Mouse (Mus musculus): ENCODE measurements at regions not wholly inside any gene's neighbourhood (a gene's known extent, or its start where the extent isn't known, plus 50 kb on each side); places are given as distances from the start of the nearest gene placed in this dataset.

DNA sequence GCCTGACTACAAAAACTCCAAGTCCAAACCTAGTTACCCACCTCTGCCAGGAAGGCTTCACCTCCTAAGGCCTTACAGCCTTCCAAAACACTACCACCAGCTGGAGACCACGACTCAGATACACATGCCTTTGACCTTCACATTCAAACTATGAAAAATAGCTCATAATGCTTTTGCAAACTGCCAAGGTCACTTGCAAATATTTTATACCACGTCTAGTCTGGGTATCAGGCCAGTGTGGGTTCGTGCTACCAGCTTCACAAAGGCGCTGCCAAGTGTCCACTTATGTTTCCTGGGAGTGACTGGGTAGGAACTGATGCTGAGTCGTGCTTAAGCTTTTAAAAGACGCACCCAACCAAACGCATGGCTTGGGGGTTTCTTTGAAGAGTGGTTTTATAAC is 69.5 kb upstream of the Zfp637 start:
- CTCF ChIA-PET: no interaction called here
- POLR2A ChIA-PET: no interaction called here

DNA sequence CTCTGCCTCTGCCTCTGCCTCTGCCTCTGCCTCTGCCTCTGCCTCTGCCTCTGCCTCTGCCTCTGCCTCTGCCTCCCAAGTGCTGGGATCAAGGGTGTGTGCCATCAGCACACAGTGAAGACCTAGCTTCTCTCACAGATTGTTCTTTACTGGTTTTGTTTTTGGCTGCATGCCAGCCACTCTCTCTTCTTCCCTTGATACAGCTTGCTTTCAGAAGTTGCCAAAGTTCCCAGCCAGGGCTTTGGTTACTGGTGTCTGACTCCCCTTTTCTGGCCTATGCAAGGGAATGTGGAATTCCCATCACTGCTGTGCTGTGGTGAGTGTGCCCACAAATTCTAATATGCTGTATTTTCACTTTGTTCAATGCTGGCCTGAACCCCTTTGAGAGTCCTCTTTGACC is 68.6 kb upstream of the Zfp637 start:
- ChIA-PET POLR2A (no interaction called here), CTCF (no interaction called here)

GRCm38 (mm10) chr6:117775304-117776050 is 65.5 kb upstream of the Zfp637 start:
- ChIA-PET POLR2A (no interaction called here), CTCF (interaction anchor here in 2 of 4 experiments (0.6 to 0.7 kb wide), 2 partner anchors 17 to 1093 kb away, joined by 3 read pairs; no protein-coding TSS in a partner anchor)

GRCm38 (mm10) chr6:117778027-117778426 is 63.0 kb upstream of the Zfp637 start:
- CTCF ChIA-PET: no interaction called here
- POLR2A ChIA-PET: no interaction called here

GRCm38 (mm10) chr6:117778481-117778880 is 62.5 kb upstream of the Zfp637 start:
- CTCF ChIA-PET: no interaction called here

GRCm38 (mm10) chr6:117779020-117779419 is 62.0 kb upstream of the Zfp637 start:
- POLR2A ChIA-PET: no interaction called here
- CTCF ChIA-PET: no interaction called here

More at GRCm38 (mm10) chr6:117778481-117778880, 62.5 kb upstream of the Zfp637 start:
- POLR2A ChIA-PET: no interaction called here

- ChIA-PET CTCF (no interaction called here), POLR2A (no interaction called here)
These were observed 52.1 kb upstream of the Zfp637 start for GRCm38 (mm10) chr6:117788580-117789540.

DNA sequence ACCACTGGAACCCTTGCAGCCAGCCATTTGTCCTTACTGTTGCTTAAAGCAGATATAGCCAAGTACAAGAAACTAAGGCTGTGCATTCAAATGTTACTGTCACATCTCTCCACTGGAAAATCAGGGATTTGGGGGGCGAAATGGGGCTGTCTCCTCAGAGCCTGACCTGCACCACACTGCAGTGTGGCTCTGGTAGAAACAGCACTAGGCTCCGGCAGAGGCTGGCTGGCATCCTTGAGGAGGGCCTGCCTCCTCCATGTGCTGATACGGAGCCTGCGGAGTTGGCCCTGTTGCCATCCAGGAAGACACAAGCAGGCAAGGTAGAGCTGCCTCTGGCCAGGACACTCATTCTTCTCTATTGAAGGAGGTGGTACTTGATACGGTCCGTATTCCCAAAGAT is 50.4 kb upstream of the Zfp637 start:
- CTCF ChIA-PET: no interaction called here
- POLR2A ChIA-PET: no interaction called here
